Mouse (Mus musculus): ENCODE results near the gene Rsph14.
"Not testable (repeated sequence)": the region's sequence is repeated elsewhere in the genome, so short reads cannot be mapped to it uniquely, and the experiment has no call there.

Rsph14 gene

DNA sequence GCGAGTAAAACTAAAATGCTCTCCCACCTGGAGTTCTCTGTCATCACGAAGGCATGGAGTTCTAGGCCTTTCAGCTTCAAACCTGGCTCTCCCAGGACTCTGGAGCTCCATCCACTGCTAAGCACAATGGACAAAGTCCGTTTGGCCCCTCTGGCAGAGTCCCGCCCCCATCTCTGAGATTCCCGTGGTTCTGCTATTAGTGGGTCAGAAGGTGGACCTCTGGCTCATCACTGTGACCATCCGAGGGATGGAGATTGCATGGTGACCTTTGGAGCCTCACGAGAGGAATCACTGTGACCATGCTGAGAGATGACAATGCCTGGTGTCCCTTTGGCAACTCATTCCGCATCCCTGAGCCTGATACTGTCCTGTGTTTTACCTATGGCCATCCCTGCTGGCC is 20.5 kb upstream of the Rsph14 start:
- no peak for DNase-seq

DNA sequence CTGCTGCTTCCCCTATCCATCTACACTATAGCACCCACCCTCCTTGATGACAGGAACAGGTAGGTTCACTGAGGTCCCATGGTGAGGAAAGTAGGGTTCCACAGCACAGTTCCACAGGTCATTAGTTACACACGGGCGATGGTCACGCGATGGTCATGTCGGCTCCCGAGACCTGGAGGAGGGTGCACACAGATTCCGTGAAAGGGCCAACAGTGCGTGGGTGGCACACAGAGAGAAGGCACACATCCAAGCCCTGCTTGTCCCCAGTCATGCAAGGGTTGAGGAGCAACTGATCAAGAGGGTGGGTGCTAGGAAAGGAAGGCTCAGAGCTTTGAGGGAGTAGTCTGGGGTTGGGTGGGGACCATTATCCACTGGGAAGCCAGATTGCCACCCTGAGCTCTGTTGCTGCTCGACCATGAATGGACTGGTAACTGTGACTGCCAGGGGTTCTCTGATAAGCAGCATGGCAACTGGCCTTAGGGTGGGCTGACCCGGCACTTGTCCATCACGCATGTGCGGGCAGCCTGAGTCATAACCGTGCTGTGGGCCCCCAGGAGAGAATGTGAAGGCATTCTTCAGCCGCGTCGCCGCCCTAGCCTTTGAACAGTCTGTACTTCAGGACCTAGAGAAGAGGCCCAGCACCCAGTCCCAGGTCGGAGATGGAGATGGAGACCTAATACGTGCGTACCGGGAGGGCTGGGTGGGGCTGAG is 19.1 kb upstream of the Rsph14 start:
- DNase-seq, result no peak

DNA sequence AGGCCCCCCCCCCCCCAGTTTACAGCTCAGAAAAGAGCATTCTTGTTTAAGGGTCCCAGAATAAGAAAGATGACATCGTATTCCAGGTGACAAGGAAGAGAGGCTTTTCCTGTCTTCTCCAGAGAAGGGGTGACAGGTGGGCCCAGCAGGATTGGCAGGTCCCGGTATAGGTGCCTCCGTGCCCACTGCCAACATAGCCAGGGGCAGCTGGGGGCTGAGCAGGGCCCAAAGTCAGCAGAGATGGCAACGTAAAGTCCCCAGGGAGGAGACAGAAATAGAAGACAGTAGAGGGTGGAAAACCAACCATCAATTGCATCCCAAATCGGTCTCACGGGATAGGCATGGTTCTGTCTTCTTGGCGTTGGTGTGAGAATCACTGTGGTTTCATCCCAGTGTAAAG is 16.3 kb upstream of the Rsph14 start:
- DNase-seq, result no peak

DNA sequence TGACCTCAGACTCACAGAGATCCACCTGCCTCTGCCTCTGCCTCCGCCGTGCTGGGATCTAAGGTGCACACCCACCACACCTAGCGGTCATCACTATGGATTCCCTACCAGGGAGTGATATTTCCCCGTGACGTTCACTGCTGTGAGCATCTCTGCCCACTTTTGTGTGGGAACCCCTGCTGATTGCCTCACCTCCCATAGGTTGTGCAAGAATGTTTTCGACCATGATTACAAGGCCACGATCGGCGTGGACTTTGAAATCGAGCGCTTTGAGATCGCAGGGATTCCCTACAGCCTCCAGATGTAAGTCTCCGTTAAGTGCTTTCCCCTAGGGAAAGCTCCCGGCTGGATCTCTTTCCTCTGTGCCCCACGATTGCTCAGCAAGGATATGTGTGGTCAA is 13.4 kb upstream of the Rsph14 start:
- DNase-seq, result no peak

DNA sequence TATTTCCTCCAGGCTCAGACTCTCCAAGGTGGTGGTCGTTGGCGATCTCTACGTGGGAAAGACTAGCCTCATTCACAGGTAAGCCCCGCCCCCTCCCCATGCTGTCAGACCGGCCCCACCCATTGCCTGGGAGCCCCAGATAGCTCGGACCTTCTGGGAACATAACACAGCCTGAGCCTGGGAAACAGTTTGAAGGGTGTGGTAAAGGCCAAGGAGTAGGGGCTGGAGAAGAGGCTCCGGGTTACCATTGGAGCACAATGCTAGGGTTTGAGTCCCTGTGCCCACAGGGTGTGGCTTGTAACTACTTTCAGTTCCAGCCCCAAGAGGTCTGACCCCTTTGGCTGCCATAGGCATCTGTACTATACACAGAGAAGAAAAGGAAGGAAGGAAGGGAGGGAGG is 12.1 kb upstream of the Rsph14 start:
- DNase-seq, result no peak

DNA sequence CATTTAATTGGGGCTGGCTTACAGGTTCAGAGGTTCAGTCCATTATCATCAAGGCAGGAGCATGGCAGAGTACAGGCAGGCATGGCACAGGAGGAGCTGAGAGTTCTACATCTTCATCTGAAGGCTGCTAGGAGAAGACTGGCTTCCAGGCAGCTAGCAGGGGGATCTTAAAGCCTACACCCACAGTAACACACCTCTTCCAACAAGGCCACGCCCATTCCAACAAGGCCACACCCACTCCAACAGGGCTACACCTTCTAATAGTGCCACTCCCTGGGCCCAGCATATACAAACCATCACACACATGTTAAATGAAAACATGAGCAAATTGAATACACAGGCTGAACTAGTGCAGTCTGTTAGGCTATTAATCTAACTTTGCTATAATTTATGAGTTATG is 9.7 kb upstream of the Rsph14 start:
- not testable (repeated sequence) for DNase-seq

DNA sequence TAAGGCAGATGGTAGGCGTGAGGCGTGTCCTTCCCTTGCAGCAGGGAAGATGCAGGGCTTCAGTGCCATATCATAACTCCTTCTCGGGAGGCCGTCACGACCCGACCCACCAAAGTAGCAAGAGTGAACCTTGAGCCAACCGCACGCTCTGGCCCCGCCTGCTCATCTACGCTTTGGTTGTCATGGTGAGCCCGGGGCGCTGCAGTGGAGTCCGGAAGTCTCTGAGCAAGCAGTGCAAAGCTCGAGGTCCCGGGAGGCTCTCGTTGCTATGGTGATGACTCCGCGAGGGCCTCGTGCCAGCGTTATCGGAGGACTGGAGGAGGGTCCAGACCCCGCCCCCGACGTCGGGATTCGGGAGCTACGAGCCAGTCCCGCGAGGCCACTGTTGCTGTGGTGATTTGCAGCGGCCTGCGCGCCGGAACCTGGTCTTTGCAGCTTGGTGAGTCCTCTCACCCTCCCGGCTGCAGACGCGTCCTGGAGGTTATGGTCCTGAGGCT is 4.5 kb upstream of the Rsph14 start, which contains the start of gene Rab36:
Rab36 (plus strand) TSS at position 176 of the 497 bp plus-strand sequence.
- DNase-seq, result peak; percentile 76 to 86

DNA sequence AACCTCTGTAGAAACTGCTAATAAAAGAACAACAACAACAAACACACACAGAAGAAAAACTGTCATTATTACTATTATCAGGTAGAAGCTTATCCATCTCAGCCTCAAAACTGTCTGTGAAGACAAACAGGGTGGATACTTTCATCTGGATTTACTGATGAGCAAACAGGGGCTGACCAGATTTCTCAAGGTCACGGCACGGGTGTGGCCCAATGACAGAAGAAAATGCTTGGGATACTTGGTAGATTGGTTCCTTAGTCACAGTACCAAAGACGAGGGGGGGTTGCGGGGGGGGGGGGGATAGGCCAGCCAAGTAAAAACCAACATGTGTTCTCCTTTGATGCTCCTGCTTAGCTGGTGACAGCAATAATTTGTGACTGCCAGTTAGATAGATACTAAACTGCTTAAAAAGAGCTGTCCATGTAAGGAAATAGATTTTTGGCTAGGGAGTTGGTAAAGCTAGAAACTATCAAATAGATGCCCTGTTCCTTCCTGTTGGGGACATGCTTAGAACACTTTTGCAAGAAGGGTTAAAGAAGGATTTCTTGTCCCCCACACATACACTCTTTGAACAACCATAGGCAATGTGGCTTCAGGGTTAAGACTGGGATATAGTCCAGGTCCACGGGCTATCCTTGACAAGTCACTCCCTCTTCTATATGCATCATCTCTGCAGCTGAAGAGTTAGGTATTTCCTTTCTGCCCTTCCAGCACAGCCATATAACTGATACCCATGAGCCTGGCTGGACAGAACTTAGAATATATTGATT is 856 bp downstream of the Rsph14 start:
- no peak for DNase-seq

DNA sequence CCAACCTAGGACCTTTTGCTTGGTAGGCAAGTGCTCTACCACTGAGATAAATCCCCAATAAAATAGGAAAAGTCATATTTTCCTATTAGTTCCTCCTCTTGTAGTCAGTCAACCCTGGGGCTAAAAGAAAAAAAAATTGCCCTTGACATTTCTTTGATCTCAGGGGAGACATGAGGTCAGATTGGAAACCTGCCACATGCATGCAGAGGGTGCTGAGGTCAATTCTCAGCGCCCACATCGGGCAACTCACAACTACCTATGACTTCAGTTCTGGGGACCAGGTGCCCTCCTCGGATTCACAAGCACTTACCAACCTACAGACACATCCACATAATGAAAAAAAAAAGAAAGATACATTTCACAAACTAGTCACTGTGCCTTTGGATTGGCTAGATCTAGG is 2.2 kb downstream of the Rsph14 start:
- no peak for DNase-seq

DNA sequence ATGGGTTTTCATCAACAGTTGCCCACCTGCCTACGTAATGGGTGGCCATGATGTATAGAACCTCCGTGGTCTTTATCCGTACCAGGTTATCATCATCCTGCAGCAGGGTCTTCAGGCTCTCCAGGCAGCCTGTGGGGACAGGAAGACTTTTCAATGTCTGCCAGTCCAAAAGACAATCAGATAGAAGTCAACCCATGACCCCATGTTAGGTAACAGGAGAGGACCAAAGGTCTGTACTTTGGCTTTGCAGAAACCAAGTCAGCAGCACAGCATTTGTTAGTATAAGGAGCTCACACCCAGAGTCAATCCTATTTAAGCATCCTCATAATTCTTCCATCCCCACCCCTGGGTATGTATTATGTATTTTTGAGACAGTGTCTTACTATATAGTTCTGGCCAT is 2.7 kb downstream of the Rsph14 start:
- no peak for DNase-seq

DNA sequence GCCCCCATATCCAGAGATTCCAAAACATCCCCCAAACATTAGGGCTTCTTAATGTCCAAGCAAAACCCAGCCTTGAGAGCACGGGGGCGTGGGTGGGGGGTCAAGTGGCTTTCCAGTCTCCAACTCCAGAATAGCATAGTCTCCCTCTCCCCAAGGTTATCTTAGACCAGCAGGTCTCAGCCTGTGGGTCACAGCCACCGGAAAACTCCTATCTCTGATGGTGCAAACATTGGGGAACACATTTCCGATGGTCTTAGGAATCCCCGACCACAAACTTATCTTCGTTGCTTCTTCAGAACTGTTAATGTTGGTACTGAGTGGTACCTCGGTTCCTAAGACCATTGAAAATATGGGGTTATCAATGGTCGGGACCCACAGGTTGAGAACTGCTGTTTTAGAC is 3.6 kb downstream of the Rsph14 start:
- no peak for DNase-seq

DNA sequence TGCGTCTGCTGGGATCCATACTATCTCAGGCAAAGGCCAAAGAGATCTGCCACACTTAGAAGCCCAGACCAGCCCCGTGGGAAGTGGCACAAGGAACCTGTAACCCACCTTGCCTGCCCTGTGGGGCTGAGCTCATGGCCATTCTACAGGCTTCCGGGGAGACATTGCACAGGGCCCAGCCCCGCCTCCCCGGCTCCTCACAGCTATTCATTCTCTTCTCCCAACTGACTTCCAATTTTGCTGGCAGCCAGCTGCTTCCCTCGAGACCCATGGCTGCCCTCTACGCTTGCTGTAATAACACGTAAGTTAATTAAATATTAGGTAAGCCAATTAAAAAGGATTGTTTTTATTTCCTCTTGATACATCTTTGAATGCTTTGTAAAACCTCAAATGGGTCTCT is 5.9 kb downstream of the Rsph14 start:
- DNase-seq, result no peak

DNA sequence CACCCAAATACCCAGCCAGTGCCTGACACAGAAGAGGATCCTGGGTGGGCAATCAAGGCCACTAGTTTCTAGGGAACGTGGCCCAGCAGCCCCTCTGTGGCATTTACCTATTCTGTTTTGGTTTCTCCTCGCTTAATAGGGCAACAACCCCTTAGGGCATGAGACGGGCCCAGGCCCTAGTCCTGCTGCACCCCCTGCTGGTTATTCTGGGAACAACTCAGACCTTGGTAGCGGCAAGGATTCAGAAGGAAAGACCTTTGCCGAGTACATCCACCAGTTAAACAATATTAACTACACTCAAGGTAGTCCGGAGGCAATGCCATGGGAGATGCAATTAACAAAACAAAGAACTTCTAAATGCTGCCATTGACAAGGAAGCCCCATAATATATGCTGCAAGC is 11.2 kb downstream of the Rsph14 start:
- peak; percentile 51 to 64 for DNase-seq

DNA sequence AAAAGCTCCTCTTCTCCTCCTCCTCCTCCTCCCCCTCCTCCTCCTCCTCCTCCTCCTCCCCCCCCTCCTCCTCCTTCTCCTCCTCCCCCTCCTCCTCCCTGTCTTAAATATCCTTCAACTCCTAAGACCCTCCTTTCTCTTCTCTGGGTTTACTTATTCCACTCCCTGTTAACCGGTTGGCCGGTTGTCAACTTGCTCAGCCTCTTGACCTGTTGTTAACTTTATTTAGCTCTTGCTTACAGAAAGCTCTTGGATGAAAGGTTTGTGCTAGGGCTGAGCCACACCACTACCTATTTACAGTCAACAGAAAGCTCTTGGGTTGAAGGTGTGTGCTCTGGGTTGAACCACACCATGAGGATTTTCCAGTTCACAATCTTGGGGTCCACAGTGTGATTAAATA is 12.1 kb downstream of the Rsph14 start:
- DNase-seq, result no peak

DNA sequence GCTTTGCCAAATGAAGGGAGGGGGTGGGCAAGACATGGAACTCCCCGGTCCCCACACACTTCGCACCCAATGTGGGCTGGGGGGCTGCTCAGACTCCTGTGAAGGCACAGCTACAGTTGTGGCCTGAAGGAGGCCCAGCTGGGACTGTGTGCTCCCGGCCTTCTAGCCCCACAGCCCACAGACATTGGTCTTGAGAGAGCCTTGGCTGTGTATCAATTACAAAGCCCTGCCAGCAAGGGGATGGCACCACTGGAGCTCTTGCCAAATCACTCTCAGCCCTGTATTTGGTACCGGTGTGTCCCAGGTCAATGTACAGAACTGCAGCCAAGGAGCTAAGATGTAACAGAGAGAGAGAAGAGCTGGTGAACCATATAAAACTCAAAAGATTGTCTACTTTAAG is 15.9 kb downstream of the Rsph14 start:
- no peak for DNase-seq

DNA sequence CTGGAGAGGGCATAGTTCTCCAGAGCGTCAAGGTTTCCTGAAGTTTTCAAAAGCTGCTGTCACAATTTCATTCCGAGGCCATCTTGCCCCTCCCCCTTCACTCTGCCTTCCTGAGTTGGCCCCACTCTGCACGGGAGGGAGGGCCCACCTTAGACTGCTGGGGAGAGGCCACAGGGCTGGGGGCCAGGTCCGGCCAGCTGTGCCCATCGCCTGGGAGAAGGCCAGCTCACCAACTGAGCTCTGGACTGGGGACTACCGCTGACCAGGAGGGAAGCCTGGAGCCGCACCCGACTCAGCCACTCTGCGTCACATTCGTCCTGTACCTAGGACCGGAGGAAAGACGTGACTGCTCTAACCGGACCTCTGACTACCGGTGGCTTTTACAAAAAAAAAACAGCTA is 16.9 kb downstream of the Rsph14 start:
- DNase-seq, result no peak

DNA sequence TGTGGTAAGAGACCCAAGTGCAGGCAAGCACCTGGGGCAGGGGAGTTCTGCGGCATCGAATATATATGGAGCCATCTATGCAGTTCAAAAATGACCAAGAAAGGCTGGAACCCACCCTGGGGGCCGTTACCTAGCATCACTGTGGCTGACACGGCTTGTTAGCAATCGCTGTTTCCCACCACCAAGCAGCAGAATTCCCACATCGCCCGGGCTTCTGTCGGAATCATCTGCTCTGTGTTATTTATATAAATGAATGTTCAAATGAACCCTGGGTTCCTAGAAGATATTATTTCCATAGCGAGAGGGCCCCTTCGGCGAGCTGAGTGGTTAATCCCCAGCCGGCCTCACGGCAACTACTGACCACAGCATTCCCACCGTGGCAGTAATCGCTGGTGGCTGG is 21.7 kb downstream of the Rsph14 start:
- DNase-seq, result no peak

DNA sequence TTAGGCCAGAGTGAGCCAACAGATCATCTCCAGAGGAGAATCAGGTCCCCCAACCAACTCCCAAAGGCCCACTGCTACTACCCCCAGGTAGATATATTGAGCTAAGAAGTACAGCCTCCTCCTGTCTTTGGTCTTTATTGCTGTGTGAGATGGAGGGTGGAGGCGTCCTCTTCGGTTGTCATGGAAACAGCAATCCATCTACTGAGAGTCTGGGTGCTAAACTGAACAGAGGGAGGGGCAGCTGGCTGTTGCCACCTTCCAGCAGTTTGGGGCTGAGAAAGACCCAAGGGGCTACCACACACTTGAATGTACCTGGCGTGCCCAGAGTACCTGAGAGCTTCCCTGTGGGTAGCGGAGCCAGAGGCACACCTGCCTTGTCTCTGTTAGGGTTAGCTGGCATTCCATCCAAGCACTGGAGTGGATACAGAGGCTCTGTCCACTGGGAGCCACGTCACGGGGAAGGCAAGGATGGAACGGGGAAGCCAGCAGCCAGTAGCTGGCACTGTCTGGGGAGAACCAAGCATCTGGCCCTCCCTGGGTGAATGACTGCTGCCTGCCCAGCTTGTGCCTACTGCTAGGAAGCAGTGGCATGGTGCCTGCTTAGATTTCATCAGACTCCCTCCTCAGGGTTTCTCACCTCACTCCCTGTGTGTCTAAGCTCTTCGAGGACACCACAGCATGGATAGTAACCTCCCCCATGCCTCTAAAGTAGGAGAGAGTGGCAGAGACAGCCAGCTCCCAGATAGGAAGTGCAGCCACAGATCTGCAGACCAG is 25.3 kb downstream of the Rsph14 start:
- no peak for DNase-seq

DNA sequence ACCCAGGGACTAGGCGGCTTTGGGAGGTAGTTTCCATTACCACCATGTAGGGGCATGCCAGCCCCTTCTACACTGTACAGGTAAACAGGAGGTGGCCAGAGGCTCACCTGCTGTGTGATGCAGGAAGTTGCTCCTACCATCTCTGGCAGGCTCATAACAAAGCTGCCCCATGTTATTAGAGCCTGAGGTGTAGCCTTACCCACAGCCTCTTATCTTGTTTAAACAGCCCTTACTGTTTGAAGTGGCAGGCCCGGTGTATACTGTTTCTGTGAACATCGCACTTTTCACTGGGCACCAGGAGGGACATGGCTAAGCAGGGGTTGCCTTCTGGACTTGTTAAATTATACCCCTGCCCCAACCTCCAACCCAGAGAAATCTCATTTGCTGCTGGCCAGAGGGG is 28.3 kb downstream of the Rsph14 start:
- no peak for DNase-seq

DNA sequence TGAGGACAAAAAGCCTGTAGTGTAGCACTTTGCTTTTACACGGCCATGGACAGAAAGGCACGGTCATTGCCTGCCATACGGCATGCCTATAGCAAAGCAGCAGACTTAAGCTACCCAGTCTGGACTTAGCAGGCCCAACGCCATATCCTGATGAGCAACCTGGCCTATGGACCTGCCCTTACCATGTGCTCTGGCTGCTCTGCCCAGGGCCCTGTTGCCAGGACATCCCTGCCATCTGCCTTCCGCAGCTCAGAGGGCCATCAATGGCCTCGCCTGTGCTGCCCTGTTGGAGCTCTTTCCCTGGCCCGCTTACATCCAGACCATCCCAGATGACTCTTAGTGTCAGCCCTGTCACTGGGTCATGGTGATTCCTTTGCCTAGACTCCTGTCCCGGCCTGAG is 31.0 kb downstream of the Rsph14 start:
- no peak for DNase-seq

DNA sequence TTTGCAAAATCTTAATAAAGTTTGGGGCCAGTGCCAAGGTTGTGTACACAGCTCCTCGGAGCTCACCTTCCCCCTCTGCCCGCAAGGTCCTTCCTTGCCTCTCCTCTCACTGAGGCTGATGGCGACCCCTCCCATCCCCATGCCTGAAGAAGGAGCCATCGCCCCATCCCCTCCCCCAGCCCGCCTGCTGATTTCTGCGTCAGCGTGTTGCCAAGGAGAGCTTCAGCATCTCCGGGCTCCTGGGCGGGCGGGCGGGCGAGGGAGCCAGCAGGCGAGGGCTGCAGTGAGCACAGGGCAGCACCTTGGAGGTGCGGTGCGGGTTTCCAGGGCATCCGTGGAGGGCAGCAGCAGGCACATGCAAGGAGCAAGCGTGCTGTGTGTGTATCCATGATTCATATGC is 37.0 kb downstream of the Rsph14 start:
- no peak for DNase-seq

DNA sequence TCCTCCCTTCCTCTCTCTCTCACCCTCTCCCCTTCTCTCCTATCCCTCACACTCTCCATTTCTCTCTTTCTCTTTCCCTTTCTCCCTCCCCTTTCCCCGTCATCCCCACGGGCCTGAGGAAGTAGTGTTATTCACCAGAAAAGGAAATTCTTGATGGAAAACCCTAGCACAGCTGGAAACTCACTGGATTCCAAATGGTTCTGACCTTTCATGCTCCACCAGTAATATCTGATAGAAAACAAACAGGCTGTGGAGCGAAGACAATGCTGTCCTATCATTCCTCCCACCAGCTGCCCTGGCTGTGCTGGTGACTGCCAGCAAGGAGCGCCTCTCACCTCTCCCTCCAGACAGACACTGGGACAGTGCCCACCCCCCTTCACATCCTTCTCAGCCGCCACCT is 37.5 kb downstream of the Rsph14 start:
- DNase-seq, result no peak

DNA sequence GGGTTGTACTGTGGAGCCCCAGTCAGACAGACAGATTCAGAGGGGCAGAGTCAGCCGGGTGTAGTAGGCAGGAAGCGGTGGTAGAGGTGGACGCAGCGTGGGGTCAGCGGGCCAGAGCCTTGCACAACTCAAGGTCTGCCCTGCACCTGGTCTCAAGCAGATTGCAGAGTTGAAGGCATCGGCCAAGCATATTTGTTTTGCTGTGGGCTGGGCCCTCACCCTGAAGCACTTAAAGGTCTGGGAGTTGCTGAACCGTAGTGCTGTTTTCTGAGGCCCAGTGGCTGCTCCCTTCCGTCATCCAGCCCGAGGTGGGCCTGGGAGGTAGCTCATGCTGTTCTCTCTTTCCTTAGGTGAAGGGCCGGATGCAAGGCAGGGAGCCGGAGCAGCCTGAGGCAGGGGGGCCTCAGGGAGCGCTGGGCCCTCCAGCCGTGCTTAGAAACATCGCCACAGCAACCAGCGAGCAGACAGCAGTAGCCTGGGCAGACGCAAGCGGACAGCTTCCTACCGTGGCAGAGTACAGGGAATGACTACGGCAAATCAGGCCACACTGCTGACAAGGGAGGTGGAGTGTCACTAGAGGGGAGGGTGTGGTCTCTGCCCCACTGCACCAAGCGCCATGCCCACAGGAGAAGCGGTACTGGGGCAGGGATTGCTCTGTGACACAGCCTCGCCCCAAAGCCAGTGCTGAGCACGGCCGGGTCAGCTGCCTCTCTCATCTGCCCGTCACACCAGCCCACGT is 41.6 kb downstream of the Rsph14 start:
- DNase-seq, result no peak

All from thymus, postnatal 36 days (tissue).